Mouse (Mus musculus) heart, embryonic 10.5 days (tissue): Measurements from ENCODE around the gene Lpar1. TPM values are rescaled to one million over a fixed set of nuclear protein-coding genes. Genes with fewer than 3 reads are reported as not detected.
"Not testable (repeated sequence)": the region's sequence is repeated elsewhere in the genome, so short reads cannot be mapped to it uniquely, and the experiment has no call there.

ENCODE experiments used
- DNase-seq: peaks from one replicate; pipeline ENCODE4 v3.0.0-alpha.2; 2017; ENCODE audit warnings: low spot score
- H3K27ac ChIP-seq: fragments of 300-500 bp; sonication (generic); 2 replicates; pipeline ENCODE4 v1.5.1; 2016; ENCODE audit warnings: mild to moderate bottlenecking
- H3K27me3 ChIP-seq: fragments of 300-500 bp; sonication (generic); 2 replicates; pipeline ENCODE4 v1.6.1; 2016; ENCODE audit warnings: mild to moderate bottlenecking; ENCODE audit not compliant: poor library complexity, insufficient read depth, severe bottlenecking
- H3K36me3 ChIP-seq: fragments of 300-500 bp; sonication (generic); 2 replicates; pipeline ENCODE4 v1.6.1; 2016; ENCODE audit warnings: mild to moderate bottlenecking, moderate library complexity
- H3K4me1 ChIP-seq: fragments of 300-500 bp; sonication (generic); 2 replicates; pipeline ENCODE4 v1.6.1; 2016; ENCODE audit warnings: mild to moderate bottlenecking
- H3K4me3 ChIP-seq: fragments of 300-500 bp; sonication (generic); 2 replicates; pipeline ENCODE4 v1.5.1; 2016; ENCODE audit warnings: mild to moderate bottlenecking, moderate library complexity
- H3K9me3 ChIP-seq: fragments of 300-500 bp; sonication (generic); 2 replicates; pipeline ENCODE4 v1.6.1; 2016; ENCODE audit warnings: mild to moderate bottlenecking, moderate library complexity
- WGBS: fragments of 180-500 bp; shearing (Covaris S2); methylation state at CpG from one replicate; pipeline ENCODE4 v1.1.7; 2016; 5-methylcytosine and 5-hydroxymethylcytosine counted together
- polyA plus RNA-seq: library from polyadenylated mRNA; unstranded; fragments of >200 nt; fragmentation: Nextera tagmentation; extraction: Ambion mirVana; gene quantifications from 2 replicates; pipeline ENCODE4 v1.2.1, GENCODE M21; 2016

The Lpar1 gene
- polyA plus RNA-seq, 1 experiment from 2014 or later, result 38.7 TPM

DNA sequence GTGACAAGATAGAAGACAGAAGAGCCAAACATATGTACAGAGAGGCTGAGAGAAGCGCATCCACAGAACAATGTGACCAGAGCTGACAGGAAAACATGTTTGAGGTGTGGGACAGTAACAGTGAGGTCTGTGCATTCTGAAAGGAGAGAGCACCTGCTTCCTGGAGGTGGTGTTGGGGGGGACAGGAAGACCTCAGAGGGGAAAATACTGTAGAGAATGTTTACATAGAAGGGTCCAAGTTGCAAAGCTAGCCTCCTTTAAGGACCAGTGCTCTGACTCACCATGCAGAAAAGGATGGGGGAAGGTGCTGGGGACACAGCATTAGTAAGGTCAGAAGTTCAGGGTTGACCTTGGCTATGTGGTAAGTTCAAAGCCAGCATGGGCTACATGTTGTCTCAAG, 9.1 kb upstream of the Lpar1 start:
- Histone ChIP-seq H3K27ac (no peak overlapping the region), H3K9me3 (no peaks in the 10 kb centered on the region), H3K4me1 (0 out of 2 replicates have a peak, but pooled peaks cover 2% of the 10 kb centered on the region), H3K36me3 (no peaks in the 10 kb centered on the region), H3K4me3 (no peak overlapping the region), H3K27me3 (no peaks in the 10 kb centered on the region)
- WGBS, result 95% methylated on average over 1 of the region's 1 CpGs
- no peak for DNase-seq

- Histone ChIP-seq H3K4me1 (peaks cover 13% of the 10 kb centered on the region), H3K4me3 (no peak overlapping the region), H3K36me3 (no peaks in the 10 kb centered on the region), H3K9me3 (no peaks in the 10 kb centered on the region), H3K27me3 (no peaks in the 10 kb centered on the region), H3K27ac (no peak overlapping the region)
- WGBS, result 56% methylated on average over 3 of the region's 3 CpGs
- DNase-seq, result no peak
These were observed 3.3 kb upstream of the Lpar1 start for GRCm38 (mm10) chr4:58557001-58557400.

DNA sequence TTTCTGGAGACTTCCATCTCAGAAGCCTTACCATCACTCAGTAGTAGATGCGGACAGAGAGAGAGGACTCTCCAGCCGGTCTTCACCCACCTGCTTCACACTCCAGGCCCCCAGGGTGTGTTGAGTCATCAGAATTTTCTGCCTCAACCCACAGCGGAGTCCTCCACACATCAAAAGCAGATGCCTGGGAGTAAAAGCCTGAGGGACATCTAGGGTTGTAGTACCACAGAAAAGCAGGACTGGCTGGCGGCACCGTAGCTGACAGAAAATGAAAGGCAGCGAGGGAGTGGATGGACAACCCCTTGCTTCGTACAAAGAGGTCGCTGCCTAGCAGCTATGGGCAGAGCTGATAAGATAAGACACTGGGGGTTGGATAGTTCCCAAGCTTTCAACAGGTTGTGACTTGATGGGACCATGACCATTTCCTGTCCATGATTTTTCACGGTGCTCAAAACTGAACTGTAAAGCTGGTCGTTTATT, 701 bp upstream of the Lpar1 start:
- no peaks in the 10 kb centered on the region for H3K36me3 ChIP-seq
- no peaks in the 10 kb centered on the region for H3K27me3 ChIP-seq
- peak overlapping the region; percentile 81 for H3K4me3 ChIP-seq
- no peaks in the 10 kb centered on the region for H3K9me3 ChIP-seq
- peaks cover 13% of the 10 kb centered on the region for H3K4me1 ChIP-seq
- peak overlapping the region; percentile 91; the same call in 1 of the 2 replicates for H3K27ac ChIP-seq
- DNase-seq, result no peak
- WGBS, result 13% methylated on average over 10 of the region's 10 CpGs

GRCm38 (mm10) chr4:58552731-58553630, 717 bp downstream of the Lpar1 start:
- Histone ChIP-seq H3K4me3 (peak overlapping the region; percentile 81), H3K36me3 (no peaks in the 10 kb centered on the region), H3K4me1 (peaks cover 16% of the 10 kb centered on the region), H3K9me3 (no peaks in the 10 kb centered on the region), H3K27ac (peak overlapping the region; percentile 91), H3K27me3 (no peaks in the 10 kb centered on the region)
- under 1% methylated on average over 71 of the region's 71 CpGs for WGBS
- peak; percentile 83 for DNase-seq

DNA sequence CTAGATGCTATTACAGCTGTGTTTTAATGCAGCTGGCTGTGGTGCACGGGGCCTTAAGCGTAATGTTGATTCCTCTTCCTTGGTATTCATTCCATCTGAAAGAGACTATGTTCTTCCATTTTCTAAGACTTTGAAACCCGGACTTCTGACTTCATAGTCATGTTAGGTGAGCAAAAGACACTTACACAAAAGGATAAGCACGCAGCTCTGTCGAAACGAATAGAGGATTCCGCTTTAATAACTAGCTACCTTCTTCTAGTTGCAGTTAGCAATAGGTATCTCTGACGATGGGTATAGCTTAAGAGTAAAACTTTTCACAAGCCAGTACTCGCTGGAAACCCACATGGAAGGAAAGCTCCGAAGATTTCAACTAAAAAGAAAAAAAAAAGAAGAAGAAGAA, 1.5 kb downstream of the Lpar1 start:
- H3K4me1 ChIP-seq, result peaks cover 21% of the 10 kb centered on the region
- no peak for DNase-seq
- peak overlapping the region; percentile 91 for H3K27ac ChIP-seq

GRCm38 (mm10) chr4:58551820-58552219, 1.9 kb downstream of the Lpar1 start:
- Histone ChIP-seq H3K36me3 (no peaks in the 10 kb centered on the region), H3K4me1 (peaks cover 25% of the 10 kb centered on the region), H3K27ac (peak overlapping the region; percentile 91), H3K9me3 (no peaks in the 10 kb centered on the region), H3K27me3 (no peaks in the 10 kb centered on the region), H3K4me3 (peak overlapping the region; percentile 81)
- peak; percentile 88 for DNase-seq
- WGBS, result 2% methylated on average over 4 of the region's 4 CpGs

More for the DNA sequence above, 1.5 kb downstream of the Lpar1 start:
- H3K36me3 ChIP-seq, result no peaks in the 10 kb centered on the region
- no peaks in the 10 kb centered on the region for H3K9me3 ChIP-seq
- no peaks in the 10 kb centered on the region for H3K27me3 ChIP-seq
- 6% methylated on average over 10 of the region's 10 CpGs for WGBS
- H3K4me3 ChIP-seq, result peak overlapping the region; percentile 81

DNA sequence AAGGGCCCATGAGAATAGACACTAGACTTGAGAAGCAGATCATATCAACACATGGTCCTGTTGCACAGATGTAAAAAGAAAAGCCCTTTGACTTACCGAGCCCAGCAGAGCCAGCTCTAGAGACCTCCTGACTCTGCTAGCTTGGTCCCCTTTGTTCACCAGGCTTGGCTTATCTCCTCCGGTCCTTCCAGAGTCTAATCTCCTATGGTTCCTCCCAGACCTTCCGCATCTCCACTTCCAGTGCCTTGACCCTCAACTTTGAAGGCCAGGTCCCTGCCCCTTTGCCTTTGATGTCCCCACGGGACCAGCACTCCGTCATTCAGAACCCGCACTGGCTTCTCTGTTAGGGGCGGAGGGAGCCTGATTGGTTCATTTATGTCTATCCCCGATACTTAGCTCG, 6.0 kb downstream of the Lpar1 start:
- H3K9me3 ChIP-seq, result no peaks in the 10 kb centered on the region
- DNase-seq, result no peak
- H3K27ac ChIP-seq, result no peak overlapping the region; the same call in 1 of the 2 replicates
- peaks cover 28% of the 10 kb centered on the region for H3K4me1 ChIP-seq
- no peaks in the 10 kb centered on the region for H3K27me3 ChIP-seq
- 0 out of 2 replicates have a peak, but pooled peaks cover 4% of the 10 kb centered on the region for H3K36me3 ChIP-seq
- WGBS, result 40% methylated on average over 9 of the region's 9 CpGs
- no peak overlapping the region for H3K4me3 ChIP-seq

DNA sequence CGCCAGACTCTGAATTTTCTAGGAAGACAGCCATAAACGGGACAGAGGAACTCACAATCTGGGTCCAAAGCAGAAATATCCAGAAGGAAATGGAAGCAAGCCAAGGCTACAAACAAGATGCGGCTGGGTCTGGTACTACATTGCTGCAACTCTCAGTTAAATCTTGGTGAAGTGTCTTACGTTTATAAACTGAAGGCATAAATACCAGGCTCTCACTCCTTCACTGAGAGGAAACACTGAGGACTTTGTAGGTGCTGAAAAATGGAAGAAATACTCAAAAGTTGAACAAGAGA, 6.5 kb downstream of the Lpar1 start:
- no peak for DNase-seq
- H3K4me1 ChIP-seq, result peaks cover 28% of the 10 kb centered on the region
- H3K36me3 ChIP-seq, result 0 out of 2 replicates have a peak, but pooled peaks cover 4% of the 10 kb centered on the region
- no peak overlapping the region for H3K27ac ChIP-seq
- 69% methylated on average over 4 of the region's 4 CpGs for WGBS
- no peak overlapping the region for H3K4me3 ChIP-seq
- no peaks in the 10 kb centered on the region for H3K27me3 ChIP-seq
- H3K9me3 ChIP-seq, result no peaks in the 10 kb centered on the region

- Histone ChIP-seq H3K27ac (peak overlapping the region; percentile 59; the same call in 1 of the 2 replicates), H3K9me3 (no peaks in the 10 kb centered on the region), H3K27me3 (no peaks in the 10 kb centered on the region), H3K4me1 (peaks cover 28% of the 10 kb centered on the region), H3K36me3 (0 out of 2 replicates have a peak, but pooled peaks cover 4% of the 10 kb centered on the region), H3K4me3 (no peak overlapping the region)
- WGBS, result 32% methylated on average over 11 of the region's 11 CpGs
- no peak for DNase-seq
These were observed 7.0 kb downstream of the Lpar1 start for GRCm38 (mm10) chr4:58546441-58547272.

DNA sequence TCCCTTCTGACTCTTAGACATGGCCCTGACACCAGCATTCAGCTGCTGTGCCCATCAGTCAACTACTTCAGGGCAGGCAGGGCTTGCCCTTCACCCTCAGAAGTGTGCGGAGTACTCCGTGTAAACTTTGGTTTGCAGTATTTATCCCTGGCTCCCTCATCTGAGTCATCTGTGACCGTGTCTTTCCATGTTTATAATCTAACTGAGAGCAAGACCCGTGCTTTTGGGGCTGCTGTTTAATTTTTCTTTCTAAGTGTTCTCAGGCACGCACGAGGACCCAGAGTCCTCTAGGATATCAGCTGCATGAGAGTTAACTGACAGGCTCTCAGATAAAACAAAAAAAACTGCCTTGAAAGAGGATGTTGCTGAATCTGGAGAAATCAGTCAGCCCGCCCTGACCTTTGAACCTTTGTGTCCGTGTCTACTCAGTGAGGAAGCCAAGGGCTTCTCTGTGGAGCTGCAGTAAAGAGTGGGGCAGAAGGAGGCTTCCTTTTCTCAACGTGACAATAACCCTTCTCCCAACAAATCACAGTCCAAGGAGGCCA, 7.7 kb downstream of the Lpar1 start:
- peaks cover 28% of the 10 kb centered on the region for H3K4me1 ChIP-seq
- peak overlapping the region; percentile 59 for H3K27ac ChIP-seq
- H3K27me3 ChIP-seq, result no peaks in the 10 kb centered on the region
- H3K36me3 ChIP-seq, result 0 out of 2 replicates have a peak, but pooled peaks cover 8% of the 10 kb centered on the region
- no peak overlapping the region for H3K4me3 ChIP-seq
- DNase-seq, result no peak
- 15% methylated on average over 9 of the region's 9 CpGs for WGBS
- no peaks in the 10 kb centered on the region for H3K9me3 ChIP-seq

DNA sequence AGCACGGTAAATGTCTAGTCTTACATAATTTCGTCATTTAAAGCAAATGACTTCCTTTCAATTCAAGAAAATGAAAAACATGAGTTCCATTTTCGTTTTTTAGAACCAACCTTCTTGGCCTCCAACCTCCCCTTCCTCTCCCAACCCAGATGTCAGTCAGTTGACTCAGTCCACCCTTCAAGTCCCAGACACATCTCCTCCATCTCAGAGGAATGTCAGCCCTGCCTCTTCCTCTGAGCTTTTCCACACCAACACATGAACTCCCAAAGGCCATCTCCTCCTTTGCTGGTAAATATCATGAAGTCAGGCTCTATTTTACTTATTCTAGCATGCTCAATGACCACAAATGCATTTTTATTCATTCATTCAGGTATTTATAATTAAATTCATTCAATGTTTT, 10.5 kb downstream of the Lpar1 start:
- 82% methylated on average over 3 of the region's 3 CpGs for WGBS
- no peak for DNase-seq
- Histone ChIP-seq H3K27me3 (no peaks in the 10 kb centered on the region), H3K4me1 (peaks cover 26% of the 10 kb centered on the region), H3K4me3 (no peak overlapping the region), H3K36me3 (0 out of 2 replicates have a peak, but pooled peaks cover 10% of the 10 kb centered on the region), H3K9me3 (no peaks in the 10 kb centered on the region), H3K27ac (no peak overlapping the region)

DNA sequence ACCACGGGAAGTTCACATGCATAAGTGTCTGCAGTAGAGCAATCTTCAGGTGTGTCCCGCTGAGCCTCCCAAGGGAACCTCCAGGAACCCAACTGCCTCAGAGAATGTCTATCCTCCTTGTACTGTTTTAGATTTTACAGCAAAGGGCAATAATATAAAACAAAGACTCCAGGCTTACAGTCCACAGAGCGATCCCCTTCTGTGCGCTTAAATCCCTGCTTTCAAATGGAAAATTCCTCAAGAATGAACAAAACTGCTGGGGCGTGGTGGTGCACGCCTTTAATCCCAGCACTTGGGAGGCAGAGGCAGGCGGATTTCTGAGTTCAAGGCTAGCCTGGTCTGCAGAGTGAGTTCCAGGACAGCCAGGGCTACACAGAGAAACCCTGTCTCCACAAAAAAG, 11.0 kb downstream of the Lpar1 start:
- WGBS, result 88% methylated on average over 7 of the region's 7 CpGs
- not testable (repeated sequence) for DNase-seq, H3K4me3 ChIP-seq, H3K9me3 ChIP-seq, H3K27ac ChIP-seq, H3K27me3 ChIP-seq, H3K36me3 ChIP-seq
- H3K4me1 ChIP-seq, result peaks cover 22% of the 10 kb centered on the region
